Mouse (Mus musculus): Measurements from ENCODE around the gene Antxr1. TPM values are rescaled to one million over a fixed set of nuclear protein-coding genes. Genes with fewer than 3 reads are reported as not detected.

Antxr1 gene
- total and polyA plus RNA-seq, 2 experiments from 2014 or later, result 4.2 to 17.9 TPM

DNA sequence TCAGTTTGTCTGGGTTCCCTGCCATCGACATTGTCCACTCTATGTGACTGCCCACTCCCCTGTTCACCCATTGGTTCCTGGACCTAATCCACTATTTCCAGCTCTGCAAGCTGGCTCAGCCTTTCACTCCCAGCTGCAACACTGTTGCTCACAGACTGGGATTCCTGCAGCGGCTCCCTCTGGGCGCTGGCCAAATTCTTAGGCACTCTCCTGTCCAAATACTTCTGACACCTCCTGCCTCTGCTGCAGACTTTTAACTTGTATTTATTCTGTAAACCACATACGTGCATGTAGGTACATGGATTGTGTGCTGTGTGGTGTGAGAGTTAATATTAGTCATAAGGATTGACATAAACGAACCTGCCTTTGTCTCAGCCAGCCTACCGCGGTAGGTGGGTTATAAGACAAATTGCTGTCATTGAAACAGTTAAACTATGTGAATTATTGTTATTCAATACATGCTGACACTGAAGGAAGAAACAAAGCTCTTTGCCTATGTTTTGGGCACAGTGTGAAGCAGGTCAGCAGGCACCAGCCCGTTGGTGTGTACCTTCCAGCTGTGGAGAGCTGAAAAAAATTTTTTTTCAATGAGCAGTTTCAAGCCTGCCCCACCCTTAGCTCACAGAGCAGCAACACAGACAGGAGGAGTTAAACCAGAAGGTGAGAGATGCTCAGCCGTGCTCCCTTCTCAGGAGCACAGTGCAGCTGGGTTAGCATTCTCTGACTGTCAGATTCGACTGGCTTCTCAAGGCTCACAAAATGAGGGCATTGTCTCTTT, 112.6 kb downstream of the Antxr1 start:
- Histone ChIP-seq H3K4me3 (ENCODE audit: low read length) (no peak overlapping the region), H3K36me3 (ENCODE audit: insufficient read depth, low read length) (no peaks in the 10 kb centered on the region), H3K9me3 (ENCODE audit: low read length) (no peaks in the 10 kb centered on the region), H3K4me2 (ENCODE audit: low read depth, low read length) (no peak overlapping the region), H3K4me1 (ENCODE audit: insufficient read depth, low read length) (no peaks in the 10 kb centered on the region), H3K27me3 (ENCODE audit: insufficient read depth, low read length) (no peaks in the 10 kb centered on the region), H3K9ac (replicated peaks; ENCODE audit: low read length) (no peak overlapping the region), H3K27ac (no peak overlapping the region)
- ATAC-seq (no peak), DNase-seq (ENCODE audit: low spot score) (peak; percentile 38)
- WGBS, result 49% methylated on average over 10 of the region's 10 CpGs
- no peak for TF ChIP-seq CTCF (IDR thresholded peaks at IDR 0.05; ENCODE audit: low read depth)

GRCm38 (mm10) chr6:87219061-87219992, 116.3 kb downstream of the Antxr1 start:
- TF ChIP-seq CTCF (IDR thresholded peaks at IDR 0.05; ENCODE audit: low read depth), result no peak
- no peaks in the 10 kb centered on the region for H3K4me1 ChIP-seq (ENCODE audit: insufficient read depth, low read length)
- no peaks in the 10 kb centered on the region for H3K36me3 ChIP-seq (ENCODE audit: insufficient read depth, low read length)
- no peak overlapping the region for H3K9ac ChIP-seq (replicated peaks; ENCODE audit: low read length)
- no peak overlapping the region for H3K27ac ChIP-seq
- H3K4me3 ChIP-seq (ENCODE audit: low read length), result no peak overlapping the region
- no peaks in the 10 kb centered on the region for H3K27me3 ChIP-seq (ENCODE audit: insufficient read depth, low read length)
- 78% methylated on average over 13 of the region's 13 CpGs for WGBS
- no peaks in the 10 kb centered on the region for H3K9me3 ChIP-seq (ENCODE audit: low read length)
- no peak overlapping the region for H3K4me2 ChIP-seq (ENCODE audit: low read depth, low read length)
- DNase-seq (ENCODE audit: low spot score) (no peak), ATAC-seq (no peak)

- H3K27ac ChIP-seq, result no peak overlapping the region
- TF ChIP-seq CTCF (IDR thresholded peaks at IDR 0.05; ENCODE audit: low read depth), result no peak
- no peaks in the 10 kb centered on the region for H3K9me3 ChIP-seq (ENCODE audit: low read length)
- no peak overlapping the region for H3K4me3 ChIP-seq (ENCODE audit: low read length)
- no peak overlapping the region for H3K4me2 ChIP-seq (ENCODE audit: low read depth, low read length)
- no peak overlapping the region for H3K9ac ChIP-seq (replicated peaks; ENCODE audit: low read length)
- H3K36me3 ChIP-seq (ENCODE audit: insufficient read depth, low read length), result no peaks in the 10 kb centered on the region
- DNase-seq (ENCODE audit: low spot score), result no peak
- 64% methylated on average over 2 of the region's 2 CpGs for WGBS
- no peaks in the 10 kb centered on the region for H3K4me1 ChIP-seq (ENCODE audit: insufficient read depth, low read length)
- no peaks in the 10 kb centered on the region for H3K27me3 ChIP-seq (ENCODE audit: insufficient read depth, low read length)
- peak; percentile 64; the same call in 1 of the 2 replicates for ATAC-seq
Measured at GRCm38 (mm10) chr6:87216114-87216591, 119.5 kb downstream of the Antxr1 start.

- H3K9ac ChIP-seq (replicated peaks; ENCODE audit: low read length), result no peak overlapping the region
- no peak for TF ChIP-seq CTCF (IDR thresholded peaks at IDR 0.05; ENCODE audit: low read depth)
- DNase-seq (ENCODE audit: low spot score) (no peak), ATAC-seq (no peak)
- H3K4me3 ChIP-seq (ENCODE audit: low read length), result no peak overlapping the region
- no peak overlapping the region for H3K27ac ChIP-seq
- H3K27me3 ChIP-seq (ENCODE audit: insufficient read depth, low read length), result no peaks in the 10 kb centered on the region
- no peak overlapping the region for H3K4me2 ChIP-seq (ENCODE audit: low read depth, low read length)
- WGBS, result 76% methylated on average over 7 of the region's 7 CpGs
- no peaks in the 10 kb centered on the region for H3K4me1 ChIP-seq (ENCODE audit: insufficient read depth, low read length)
- H3K9me3 ChIP-seq (ENCODE audit: low read length), result no peaks in the 10 kb centered on the region
- no peaks in the 10 kb centered on the region for H3K36me3 ChIP-seq (ENCODE audit: insufficient read depth, low read length)
Measured at GRCm38 (mm10) chr6:87213262-87213661, 122.4 kb downstream of the Antxr1 start.

- WGBS, result 91% methylated on average over 3 of the region's 3 CpGs
- no peak overlapping the region for H3K4me3 ChIP-seq (ENCODE audit: low read length)
- TF ChIP-seq CTCF (IDR thresholded peaks at IDR 0.05; ENCODE audit: low read depth), result peak; percentile 33
- H3K36me3 ChIP-seq (ENCODE audit: insufficient read depth, low read length), result no peaks in the 10 kb centered on the region
- no peaks in the 10 kb centered on the region for H3K9me3 ChIP-seq (ENCODE audit: low read length)
- no peaks in the 10 kb centered on the region for H3K4me1 ChIP-seq (ENCODE audit: insufficient read depth, low read length)
- DNase-seq (ENCODE audit: low spot score) (no peak), ATAC-seq (no peak)
- H3K9ac ChIP-seq (replicated peaks; ENCODE audit: low read length), result no peak overlapping the region
- no peaks in the 10 kb centered on the region for H3K27me3 ChIP-seq (ENCODE audit: insufficient read depth, low read length)
- H3K27ac ChIP-seq, result no peak overlapping the region
- no peak overlapping the region for H3K4me2 ChIP-seq (ENCODE audit: low read depth, low read length)
Measured at GRCm38 (mm10) chr6:87211551-87211950, 124.1 kb downstream of the Antxr1 start.

GRCm38 (mm10) chr6:87207373-87207982, 128.1 kb downstream of the Antxr1 start:
- WGBS, result 42% methylated on average over 13 of the region's 13 CpGs
- Histone ChIP-seq H3K36me3 (ENCODE audit: insufficient read depth, low read length) (no peaks in the 10 kb centered on the region), H3K27ac (no peak overlapping the region), H3K4me2 (ENCODE audit: low read depth, low read length) (no peak overlapping the region), H3K9ac (replicated peaks; ENCODE audit: low read length) (no peak overlapping the region), H3K4me1 (ENCODE audit: insufficient read depth, low read length) (0 out of 2 replicates have a peak, but pooled peaks cover 4% of the 10 kb centered on the region), H3K4me3 (ENCODE audit: low read length) (no peak overlapping the region), H3K27me3 (ENCODE audit: insufficient read depth, low read length) (no peaks in the 10 kb centered on the region), H3K9me3 (ENCODE audit: low read length) (no peaks in the 10 kb centered on the region)
- ATAC-seq, result 0 out of 2 replicates have a peak, but pooled peaks have one; percentile 32
- peak; percentile 62 for DNase-seq (ENCODE audit: low spot score)
- no peak for TF ChIP-seq CTCF (IDR thresholded peaks at IDR 0.05; ENCODE audit: low read depth)

Measured in hindbrain, postnatal 0 days (tissue).